Mouse (Mus musculus) layer of hippocampus, adult 11-12 months (tissue): ENCODE results near the gene Minos1.

ENCODE experiments used
- DNase-seq: peaks from one replicate; pipeline ENCODE4 v3.0.0; 2022; ENCODE audit warnings: low spot score

Minos1 gene

GRCm38 (mm10) chr4:139144577-139144976 lies 13.7 kb upstream of the Minos1 start:
- DNase-seq: no peak

GRCm38 (mm10) chr4:139142985-139143384 lies 12.1 kb upstream of the Minos1 start:
- no peak for DNase-seq

DNA sequence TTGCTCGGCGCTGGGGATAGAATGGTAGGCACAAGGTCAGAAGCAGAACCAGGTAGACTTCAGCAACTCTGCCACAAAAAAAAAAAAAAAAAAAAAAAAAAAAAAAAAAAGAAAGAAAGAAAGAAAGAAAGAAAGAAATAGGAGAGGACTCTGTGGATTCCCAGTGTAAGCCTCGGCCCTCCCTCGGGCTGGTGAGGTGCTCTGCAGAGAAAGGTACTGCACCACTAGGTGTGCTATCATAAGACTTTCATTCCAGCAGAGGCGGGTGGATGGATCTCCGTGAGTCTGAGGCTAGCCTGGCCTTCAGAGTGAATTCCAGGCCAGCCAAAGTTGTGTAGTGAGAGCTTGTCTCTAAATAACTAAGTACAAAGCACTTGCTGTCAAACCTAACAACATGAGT lies 10.9 kb upstream of the Minos1 start:
- DNase-seq: no peak

GRCm38 (mm10) chr4:139140267-139140666 lies 9.4 kb upstream of the Minos1 start:
- no peak for DNase-seq

DNA sequence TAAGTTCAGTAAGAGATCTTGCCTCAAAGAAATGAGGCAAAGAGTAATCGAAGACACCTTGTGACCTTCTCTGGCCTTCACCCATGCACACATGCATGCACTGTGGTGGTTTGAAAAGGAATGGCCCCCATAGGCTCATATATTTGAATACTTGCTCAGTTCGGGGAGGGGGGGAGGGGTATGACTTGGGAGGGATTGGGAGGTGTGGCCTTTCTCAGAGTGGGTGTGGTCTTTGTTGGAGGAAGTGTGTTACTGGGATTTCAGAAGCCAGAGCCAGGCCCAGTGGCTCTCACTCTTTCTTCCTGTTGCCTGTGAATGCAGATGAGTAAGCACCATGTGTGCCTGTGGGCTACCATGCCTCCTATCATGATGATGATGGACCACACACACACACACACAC lies 5.1 kb upstream of the Minos1 start:
- no peak for DNase-seq

DNA sequence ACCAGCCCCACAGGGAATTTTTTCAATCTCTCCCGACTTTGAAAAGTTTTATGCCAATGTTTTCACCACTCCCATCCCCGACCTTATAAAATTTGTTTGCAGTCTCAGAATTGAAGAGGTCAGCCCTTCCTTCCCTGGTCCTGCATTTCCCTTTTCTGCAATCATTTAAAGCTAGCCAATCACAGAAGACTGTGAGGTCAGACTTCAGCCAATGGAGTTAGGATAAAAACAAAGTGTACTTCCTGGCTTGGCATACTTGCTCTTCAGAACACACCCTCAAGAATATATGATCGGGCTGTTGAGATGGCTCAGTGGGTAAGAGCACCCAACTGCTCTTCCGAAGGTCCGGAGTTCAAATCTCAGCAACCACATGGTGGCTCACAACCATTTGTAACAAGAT lies 2.2 kb upstream of the Minos1 start:
- DNase-seq: no peak

DNA sequence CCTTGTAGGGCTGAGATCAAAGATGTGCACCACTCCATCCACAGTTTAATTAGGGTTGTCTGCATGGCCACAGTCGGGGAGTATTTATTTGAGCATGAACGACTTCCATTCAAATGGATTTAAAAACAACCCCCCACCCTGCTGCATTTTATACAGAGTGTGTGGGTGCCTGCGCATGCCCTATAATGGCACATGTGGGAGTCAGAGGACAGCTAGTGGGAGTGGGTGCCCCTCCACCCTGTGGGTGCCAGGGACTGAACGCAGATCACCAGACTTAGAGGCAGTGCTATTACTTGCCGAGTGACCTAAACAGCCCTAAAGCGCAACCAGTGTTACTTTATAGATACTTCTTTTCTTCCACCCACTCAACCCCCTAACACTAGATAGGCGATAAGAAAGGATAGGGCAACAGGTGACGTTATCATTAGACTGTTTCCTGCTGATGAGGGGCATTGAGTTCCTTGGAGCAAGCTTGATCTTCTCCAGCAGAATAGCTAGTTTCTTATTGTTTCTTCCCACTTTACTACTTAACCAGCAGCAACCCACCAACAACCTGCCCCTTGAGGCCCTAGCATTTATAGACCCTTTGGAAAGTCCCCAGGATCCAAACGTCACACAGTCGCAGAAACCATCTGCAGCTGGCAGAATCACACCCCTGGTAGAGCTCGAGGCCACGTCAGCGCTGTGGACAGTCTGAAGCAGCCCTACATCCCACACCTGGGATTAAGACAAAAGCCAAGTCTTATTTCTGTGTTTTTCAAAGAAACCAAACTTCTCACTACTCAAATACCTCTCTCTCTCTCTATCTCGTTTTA lies 1.2 kb upstream of the Minos1 start:
- peak; percentile 14 for DNase-seq

- DNase-seq: peak; percentile 17
These were observed 860 bp downstream of the Minos1 start for GRCm38 (mm10) chr4:139129806-139130700.

DNA sequence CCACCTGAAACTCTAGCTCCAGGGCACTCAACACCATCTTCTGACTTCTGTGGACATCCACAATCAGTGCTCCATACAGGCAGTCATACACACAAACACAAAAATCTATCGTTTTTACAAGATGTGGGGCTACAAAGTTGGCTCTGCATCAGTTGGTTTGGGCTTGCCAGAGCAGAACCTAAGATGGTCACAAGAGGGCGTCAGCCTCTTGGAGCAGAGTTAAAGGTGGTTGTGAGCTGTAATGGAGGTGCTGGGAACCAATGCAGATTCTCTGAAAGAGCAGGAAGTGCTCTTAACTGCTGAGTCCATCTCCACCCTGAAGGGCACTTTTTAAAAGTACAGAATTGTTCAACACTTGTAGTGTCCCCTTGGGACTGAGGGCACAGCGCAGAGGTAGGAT lies 4.4 kb downstream of the Minos1 start:
- no peak for DNase-seq

GRCm38 (mm10) chr4:139124940-139125339 lies 6.0 kb downstream of the Minos1 start:
- no peak for DNase-seq

DNA sequence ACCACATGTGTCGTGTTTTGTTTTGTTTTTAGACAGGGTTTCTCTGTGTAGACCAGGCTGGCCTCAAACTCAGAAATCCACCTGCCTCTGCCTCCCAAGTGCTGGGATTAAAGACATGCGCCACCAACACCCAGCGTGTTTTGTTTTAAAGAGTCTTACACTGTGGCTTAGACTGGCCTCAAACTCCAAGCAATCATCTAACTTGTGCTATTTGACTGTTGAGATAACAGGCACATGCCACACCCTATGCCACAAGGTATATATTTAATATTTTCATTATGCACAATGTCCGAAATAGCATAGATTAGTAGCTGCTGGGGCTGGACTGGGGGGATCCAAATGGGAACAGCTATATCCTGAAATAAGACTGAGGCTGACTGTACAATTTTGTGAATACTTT lies 8.4 kb downstream of the Minos1 start:
- no peak for DNase-seq

GRCm38 (mm10) chr4:139120998-139121397 lies 9.9 kb downstream of the Minos1 start:
- no peak for DNase-seq

GRCm38 (mm10) chr4:139120281-139120814 lies 10.6 kb downstream of the Minos1 start:
- DNase-seq: no peak

- DNase-seq: no peak
These were observed 14.4 kb downstream of the Minos1 start for GRCm38 (mm10) chr4:139116356-139117063.

DNA sequence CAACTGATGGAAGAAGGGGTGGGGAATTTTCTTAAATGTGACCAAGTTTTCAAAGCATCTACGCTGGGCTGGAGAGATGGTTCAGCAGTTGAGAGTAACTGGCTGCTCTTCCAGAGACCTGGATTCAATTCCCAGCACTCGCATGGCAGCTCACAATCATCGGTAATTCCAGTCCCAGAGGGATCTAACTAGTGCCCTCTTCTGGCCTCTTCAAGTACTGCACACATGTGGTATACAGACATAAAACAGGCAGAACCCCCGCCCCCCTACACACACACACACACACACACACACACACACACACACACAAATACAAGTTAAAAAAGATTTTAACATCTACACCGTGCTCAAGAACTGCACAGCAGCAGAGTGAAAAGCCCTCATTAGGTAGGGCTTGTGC lies 15.2 kb downstream of the Minos1 start:
- no peak for DNase-seq

- DNase-seq: no peak
These were observed 18.4 kb downstream of the Minos1 start for GRCm38 (mm10) chr4:139112482-139112881.

GRCm38 (mm10) chr4:139111421-139111820 lies 19.5 kb downstream of the Minos1 start:
- no peak for DNase-seq

GRCm38 (mm10) chr4:139110858-139111257 lies 20.1 kb downstream of the Minos1 start:
- DNase-seq: no peak

- no peak for DNase-seq
These were observed 25.5 kb downstream of the Minos1 start for GRCm38 (mm10) chr4:139105453-139105852.

DNA sequence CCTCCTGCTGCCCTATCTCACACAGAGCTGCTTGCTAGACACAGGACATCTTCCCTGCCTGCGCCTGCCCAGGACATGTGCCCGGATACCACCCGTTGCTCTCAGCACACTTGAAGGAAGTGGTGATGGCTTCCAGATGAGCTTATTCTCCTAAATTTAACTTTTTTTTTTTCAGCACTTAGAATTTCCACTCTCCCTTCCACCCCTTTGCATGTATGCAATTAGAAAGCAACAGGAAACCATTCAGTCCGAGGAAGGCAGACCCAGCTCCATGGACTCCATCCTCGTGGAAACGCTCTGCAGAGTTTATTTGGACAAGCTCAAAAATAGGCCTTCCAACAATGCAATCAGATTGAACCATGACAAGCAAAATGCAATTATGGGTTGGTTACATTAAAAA lies 29.4 kb downstream of the Minos1 start:
- DNase-seq: no peak

GRCm38 (mm10) chr4:139100326-139100725 lies 30.6 kb downstream of the Minos1 start:
- DNase-seq: no peak

GRCm38 (mm10) chr4:139096201-139096600 lies 34.7 kb downstream of the Minos1 start:
- DNase-seq: no peak
